Mouse (Mus musculus) heart, embryonic 12.5 days (tissue): ENCODE data around the gene Anpep. TPM values are rescaled to one million over a fixed set of nuclear protein-coding genes. Genes with fewer than 3 reads are reported as not detected.

Experiments used
- ATAC-seq: fragments of 200-750 bp; cut with Nextera tagmentation; 2 replicates; pipeline ENCODE4 v1.8.0; 2017; ENCODE audit warnings: moderate TSS enrichment, moderate library complexity; ENCODE audit not compliant: insufficient number of reproducible peaks, low FRiP score
- H3K27ac ChIP-seq: fragments of 300-500 bp; sonication (generic); 2 replicates; pipeline ENCODE4 v1.5.1; 2016; ENCODE audit warnings: mild to moderate bottlenecking, moderate library complexity; ENCODE audit not compliant: poor library complexity, severe bottlenecking
- H3K27me3 ChIP-seq: fragments of 300-500 bp; sonication (generic); replicated peaks from 2 replicates; pipeline ENCODE4 v1.6.1; 2016; ENCODE audit warnings: mild to moderate bottlenecking, moderate library complexity
- H3K36me3 ChIP-seq: fragments of 300-500 bp; sonication (generic); 2 replicates; pipeline ENCODE4 v1.6.1; 2016; ENCODE audit warnings: mild to moderate bottlenecking, moderate library complexity
- H3K4me1 ChIP-seq: fragments of 300-500 bp; sonication (generic); replicated peaks from 2 replicates; pipeline ENCODE4 v1.6.1; 2016; ENCODE audit warnings: mild to moderate bottlenecking
- H3K4me2 ChIP-seq: fragments of 300-500 bp; sonication (generic); 2 replicates; pipeline ENCODE4 v1.6.1; 2016; ENCODE audit warnings: mild to moderate bottlenecking, moderate library complexity
- H3K4me3 ChIP-seq: fragments of 300-500 bp; sonication (generic); 2 replicates; pipeline ENCODE4 v1.5.1; 2016; ENCODE audit warnings: mild to moderate bottlenecking
- H3K9ac ChIP-seq: fragments of 300-500 bp; sonication (generic); 2 replicates; pipeline ENCODE4 v1.6.1; 2016; ENCODE audit warnings: mild to moderate bottlenecking, moderate library complexity
- H3K9me3 ChIP-seq: fragments of 300-500 bp; sonication (generic); replicated peaks from 2 replicates; pipeline ENCODE4 v1.6.1; 2016; ENCODE audit warnings: mild to moderate bottlenecking, moderate library complexity
- WGBS: fragments of 180-500 bp; shearing (Covaris S2); methylation state at CpG from one replicate; pipeline ENCODE4 v1.1.7; 2016; 5-methylcytosine and 5-hydroxymethylcytosine counted together
- polyA plus RNA-seq: library from polyadenylated mRNA; unstranded; fragments of >200 nt; fragmentation: Nextera tagmentation; extraction: Ambion mirVana; gene quantifications from 2 replicates; pipeline ENCODE4 v1.2.1, GENCODE M21; 2016

The Anpep gene
- polyA plus RNA-seq, 1 experiment from 2014 or later, result 6.7 TPM

GRCm38 (mm10) chr7:79861794-79862193 is 935 bp upstream of the Anpep start:
- Histone ChIP-seq H3K9ac (no peak overlapping the region), H3K4me1 (peaks cover 19% of the 10 kb centered on the region), H3K9me3 (no peaks in the 10 kb centered on the region), H3K27me3 (no peaks in the 10 kb centered on the region), H3K27ac (no peak overlapping the region), H3K36me3 (no peaks in the 10 kb centered on the region), H3K4me2 (no peak overlapping the region), H3K4me3 (no peak overlapping the region)
- ATAC-seq, result no peak
- 80% methylated on average over 8 of the region's 8 CpGs for WGBS

DNA sequence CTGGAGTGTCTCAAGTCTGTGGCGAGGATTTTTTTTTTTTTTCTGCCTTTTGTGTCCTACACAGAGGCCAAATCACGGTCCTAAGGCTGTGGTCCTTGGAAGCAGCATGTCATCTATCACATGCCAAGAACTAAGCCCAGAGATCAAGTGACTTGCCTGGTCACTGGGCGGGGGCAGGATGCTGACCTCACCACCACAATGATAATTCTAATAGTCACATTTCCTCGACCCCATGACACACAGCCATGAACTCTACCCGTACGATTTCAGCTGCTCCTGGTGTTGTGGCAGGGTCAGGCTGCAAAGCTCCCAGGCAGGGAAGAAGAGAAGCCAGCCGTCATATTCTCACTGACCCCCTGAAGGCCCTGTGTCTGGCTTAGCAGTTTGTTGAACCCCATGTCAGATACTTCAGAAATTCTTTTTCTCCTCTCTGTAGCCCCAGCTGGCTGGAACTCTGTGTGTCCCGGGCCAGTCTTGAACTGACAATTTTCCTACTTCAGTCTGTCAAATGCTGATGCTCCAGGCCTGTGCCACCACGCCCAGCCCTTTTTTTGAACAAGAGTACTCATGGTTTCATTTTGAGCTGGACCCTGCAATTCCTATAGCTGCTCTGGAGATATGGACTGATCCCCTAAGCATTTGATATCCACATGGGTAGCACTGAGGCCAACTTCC is 1.8 kb downstream of the Anpep start:
- Histone ChIP-seq H3K9ac (no peak overlapping the region), H3K4me2 (no peak overlapping the region), H3K27ac (no peak overlapping the region), H3K27me3 (no peaks in the 10 kb centered on the region), H3K4me3 (no peak overlapping the region), H3K4me1 (peaks cover 19% of the 10 kb centered on the region), H3K36me3 (no peaks in the 10 kb centered on the region), H3K9me3 (no peaks in the 10 kb centered on the region)
- ATAC-seq, result peak; percentile 23; the same call in 1 of the 2 replicates
- 55% methylated on average over 9 of the region's 9 CpGs for WGBS

GRCm38 (mm10) chr7:79858202-79858934 is 2.5 kb downstream of the Anpep start:
- ATAC-seq, result no peak
- Histone ChIP-seq H3K9ac (no peak overlapping the region), H3K4me1 (peaks cover 19% of the 10 kb centered on the region), H3K27me3 (no peaks in the 10 kb centered on the region), H3K27ac (no peak overlapping the region), H3K36me3 (no peaks in the 10 kb centered on the region), H3K4me2 (no peak overlapping the region), H3K9me3 (no peaks in the 10 kb centered on the region), H3K4me3 (no peak overlapping the region)
- WGBS, result 50% methylated on average over 11 of the region's 11 CpGs

DNA sequence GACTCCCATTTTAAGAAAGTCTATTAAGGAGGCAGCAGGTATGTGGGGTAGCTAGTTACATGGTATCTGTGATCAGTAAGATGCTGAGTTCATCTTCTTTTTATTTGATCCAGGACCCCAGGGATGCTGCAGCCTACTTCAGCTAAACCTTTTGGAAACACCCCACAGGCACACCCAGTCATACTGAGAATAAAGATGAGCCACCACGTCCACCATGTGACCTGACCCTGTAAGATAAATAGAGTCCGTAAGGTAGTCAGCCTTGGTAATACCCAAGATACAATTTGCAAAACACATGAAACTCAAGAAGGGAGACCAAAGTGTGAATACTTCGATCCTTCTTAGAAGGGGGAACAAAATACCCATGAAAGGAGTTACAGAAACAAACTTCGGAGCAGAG is 4.6 kb downstream of the Anpep start:
- Histone ChIP-seq H3K27ac (no peak overlapping the region), H3K4me1 (peaks cover 19% of the 10 kb centered on the region), H3K9me3 (no peaks in the 10 kb centered on the region), H3K36me3 (no peaks in the 10 kb centered on the region), H3K4me2 (no peak overlapping the region), H3K9ac (no peak overlapping the region), H3K27me3 (no peaks in the 10 kb centered on the region), H3K4me3 (no peak overlapping the region)
- WGBS, result 83% methylated on average over 4 of the region's 4 CpGs
- no peak for ATAC-seq

DNA sequence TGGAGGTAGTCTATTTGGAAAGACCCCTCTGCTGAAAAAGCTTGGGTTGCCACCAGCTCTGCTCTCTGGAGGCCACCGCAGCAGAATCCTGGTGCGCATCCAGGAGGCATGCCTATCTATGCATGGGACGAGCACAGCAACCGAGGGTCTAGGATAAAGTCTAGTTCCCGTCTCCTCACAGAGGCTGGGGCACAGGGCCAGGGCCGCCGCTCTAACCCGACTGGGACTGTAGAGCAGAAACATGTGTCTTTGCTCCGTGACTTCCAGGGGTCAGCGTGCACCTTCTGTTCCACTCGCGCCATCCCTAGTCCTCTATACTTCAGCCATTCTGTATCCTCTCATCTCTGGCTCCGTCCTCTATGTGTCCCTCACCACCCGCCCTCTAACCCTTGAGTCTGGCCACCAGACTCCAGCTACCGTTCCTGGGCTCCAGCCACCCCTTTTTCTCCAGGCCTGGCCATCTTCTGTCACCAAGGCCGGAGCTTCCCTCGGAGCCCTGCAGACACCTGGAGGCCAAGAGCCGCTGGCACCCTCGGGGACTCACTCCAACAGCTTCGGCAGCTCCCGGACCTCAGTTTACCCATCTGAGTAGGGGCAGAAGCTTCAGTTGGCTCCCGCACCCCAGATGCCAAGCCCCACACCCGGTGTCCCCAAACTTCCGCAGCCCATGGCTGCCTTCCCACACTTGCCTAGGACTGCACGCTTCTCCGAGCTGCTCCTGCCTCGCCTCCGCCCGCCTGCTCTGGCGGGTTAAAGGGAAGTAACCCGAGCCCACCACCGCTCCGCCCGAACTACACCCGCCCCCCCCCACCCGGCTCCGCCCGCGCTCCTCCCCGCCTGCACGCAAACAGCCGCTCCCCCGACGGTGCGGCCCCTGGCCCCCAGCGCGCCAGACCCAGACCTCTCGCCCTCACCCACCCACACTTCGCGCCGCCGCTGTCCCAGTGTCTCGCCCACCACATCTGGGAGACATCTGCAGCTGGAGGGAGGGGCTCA is 13.1 kb downstream of the Anpep start:
- 6% methylated on average over 53 of the region's 53 CpGs for WGBS
- H3K9ac ChIP-seq, result peak overlapping the region; percentile 74
- H3K27me3 ChIP-seq, result peaks cover 8% of the 10 kb centered on the region
- peak overlapping the region; percentile 51 for H3K4me3 ChIP-seq
- H3K27ac ChIP-seq, result no peak overlapping the region
- H3K4me2 ChIP-seq, result peak overlapping the region; percentile 84
- ATAC-seq, result peak; percentile 73
- H3K4me1 ChIP-seq, result peaks cover 26% of the 10 kb centered on the region
- H3K9me3 ChIP-seq, result no peaks in the 10 kb centered on the region
- no peaks in the 10 kb centered on the region for H3K36me3 ChIP-seq

GRCm38 (mm10) chr7:79846342-79846741 is 14.5 kb downstream of the Anpep start:
- Histone ChIP-seq H3K4me3 (no peak overlapping the region), H3K27me3 (peaks cover 8% of the 10 kb centered on the region), H3K4me1 (peaks cover 30% of the 10 kb centered on the region), H3K27ac (no peak overlapping the region), H3K9ac (no peak overlapping the region), H3K4me2 (no peak overlapping the region), H3K36me3 (no peaks in the 10 kb centered on the region), H3K9me3 (no peaks in the 10 kb centered on the region)
- no peak for ATAC-seq
- 69% methylated on average over 2 of the region's 2 CpGs for WGBS

DNA sequence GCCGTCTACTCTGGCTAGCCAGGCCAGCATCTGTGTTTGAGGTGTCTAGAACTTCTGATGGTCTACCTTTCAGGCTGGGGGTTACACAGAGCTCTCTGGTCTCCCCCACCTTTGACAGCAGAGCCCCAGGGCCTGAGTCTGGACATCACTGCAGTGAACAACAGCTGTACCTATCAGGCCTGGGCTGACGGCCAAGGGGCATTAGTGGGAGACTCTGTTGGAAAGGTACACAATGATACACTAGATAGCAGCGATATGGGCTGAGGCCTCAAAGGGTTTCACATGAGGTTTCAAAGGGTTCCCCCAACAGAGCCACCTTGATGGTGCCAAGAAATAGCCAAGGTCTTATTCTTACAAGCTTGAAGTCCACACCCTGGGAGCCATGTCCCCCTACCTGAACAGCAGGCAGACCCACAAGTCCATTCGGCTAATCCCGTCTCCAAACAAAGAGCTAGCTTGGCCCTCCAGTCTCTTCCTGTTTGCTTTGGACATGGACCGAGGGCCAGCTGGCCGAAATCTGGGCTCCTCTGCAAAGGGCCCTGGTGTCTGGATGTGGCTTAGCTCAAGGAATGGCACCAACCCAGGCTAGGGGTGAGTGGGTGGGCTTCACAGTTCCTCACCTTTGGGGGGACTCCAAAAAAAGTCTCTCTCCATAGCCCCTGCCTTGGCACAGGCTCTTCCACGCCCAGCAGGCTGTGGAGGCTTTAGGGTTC is 16.6 kb downstream of the Anpep start:
- Histone ChIP-seq H3K4me1 (peaks cover 30% of the 10 kb centered on the region), H3K27ac (no peak overlapping the region), H3K9me3 (no peaks in the 10 kb centered on the region), H3K4me2 (no peak overlapping the region), H3K36me3 (no peaks in the 10 kb centered on the region), H3K4me3 (no peak overlapping the region), H3K9ac (no peak overlapping the region), H3K27me3 (peaks cover 8% of the 10 kb centered on the region)
- peak; percentile 22; the same call in 1 of the 2 replicates for ATAC-seq
- WGBS, result 57% methylated on average over 8 of the region's 8 CpGs

DNA sequence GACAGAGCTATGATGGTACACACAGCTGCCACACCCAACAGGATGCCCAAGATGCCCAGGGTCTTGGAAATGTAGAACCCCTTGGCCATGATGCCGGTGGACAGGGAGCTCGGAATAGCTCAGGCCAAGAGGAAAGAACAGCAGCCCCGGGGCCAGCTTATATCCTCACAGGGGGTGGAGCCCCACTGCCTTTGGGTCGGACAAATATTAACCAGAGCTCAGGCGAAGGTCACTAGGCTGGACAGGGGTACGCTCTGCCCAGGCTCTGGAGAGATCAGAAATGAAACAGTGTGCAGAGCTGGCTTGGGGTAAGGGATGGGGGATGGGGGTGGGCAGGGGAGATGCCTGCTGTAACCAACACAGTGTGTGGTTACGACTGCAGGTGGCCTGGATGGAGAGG is 18.7 kb downstream of the Anpep start:
- Histone ChIP-seq H3K27me3 (peaks cover 5% of the 10 kb centered on the region), H3K4me2 (no peak overlapping the region), H3K4me1 (peaks cover 21% of the 10 kb centered on the region), H3K9ac (no peak overlapping the region), H3K4me3 (no peak overlapping the region), H3K9me3 (no peaks in the 10 kb centered on the region), H3K27ac (no peak overlapping the region), H3K36me3 (no peaks in the 10 kb centered on the region)
- WGBS, result 62% methylated on average over 7 of the region's 7 CpGs
- no peak for ATAC-seq

GRCm38 (mm10) chr7:79837247-79837646 is 23.6 kb downstream of the Anpep start:
- no peak overlapping the region for H3K4me3 ChIP-seq
- no peaks in the 10 kb centered on the region for H3K9me3 ChIP-seq
- H3K36me3 ChIP-seq, result no peaks in the 10 kb centered on the region
- 57% methylated on average over 2 of the region's 2 CpGs for WGBS
- no peaks in the 10 kb centered on the region for H3K4me1 ChIP-seq
- H3K9ac ChIP-seq, result no peak overlapping the region
- H3K27me3 ChIP-seq, result no peaks in the 10 kb centered on the region
- ATAC-seq, result no peak
- no peak overlapping the region for H3K4me2 ChIP-seq
- no peak overlapping the region for H3K27ac ChIP-seq

GRCm38 (mm10) chr7:79835196-79835595 is 25.7 kb downstream of the Anpep start:
- WGBS, result 90% methylated on average over 6 of the region's 6 CpGs
- no peak overlapping the region for H3K9ac ChIP-seq
- no peaks in the 10 kb centered on the region for H3K9me3 ChIP-seq
- H3K4me1 ChIP-seq, result 0 out of 2 replicates have a peak, but pooled peaks cover 4% of the 10 kb centered on the region
- no peak overlapping the region for H3K4me2 ChIP-seq
- ATAC-seq, result no peak
- H3K4me3 ChIP-seq, result no peak overlapping the region
- H3K36me3 ChIP-seq, result no peaks in the 10 kb centered on the region
- no peaks in the 10 kb centered on the region for H3K27me3 ChIP-seq
- no peak overlapping the region for H3K27ac ChIP-seq
